Mouse (Mus musculus): ENCODE data around the gene Sprr2h.

DNA sequence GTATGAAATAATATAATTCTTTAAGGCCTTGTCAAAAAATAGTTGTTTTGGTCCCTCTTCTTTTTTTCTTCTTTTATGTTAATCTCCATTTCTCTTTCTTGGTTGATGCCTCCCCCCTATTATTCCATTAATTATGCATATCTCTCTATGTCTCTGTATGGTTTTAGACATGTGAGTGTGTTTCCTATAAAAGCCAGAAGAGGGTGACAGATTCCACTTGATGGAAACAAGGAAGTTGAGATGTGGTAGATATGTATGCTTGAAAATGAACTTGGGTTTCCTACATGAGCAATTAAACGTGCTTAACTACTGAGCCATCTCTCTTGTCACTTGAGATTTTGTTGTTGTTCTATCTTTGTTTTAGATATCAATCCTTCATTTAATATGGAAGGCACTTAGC, 8.8 kb downstream of the Sprr2h start:
- TF ChIP-seq TAL1 (IDR thresholded peaks at IDR 0.05; ENCODE audit: low read length) (no peak), GATA1 (IDR thresholded peaks at IDR 0.05; ENCODE audit: low read length) (no peak)

Data from erythroblast, embryonic 14.5 days (primary cell).